Mouse (Mus musculus) MEL-GATA-1-ER (cell line): ENCODE results near the gene Fndc5.

ENCODE experiments used
- DNase-seq: peaks from one replicate; pipeline ENCODE4 v3.0.0-alpha.2; 2012; ENCODE audit warnings: low read depth; ENCODE audit errors: extremely low read depth

Fndc5 gene

GRCm38 (mm10) chr4:129122719-129123118 is 14.1 kb upstream of the Fndc5 start:
- no peak for DNase-seq

GRCm38 (mm10) chr4:129124652-129125146 is 12.1 kb upstream of the Fndc5 start:
- DNase-seq, result no peak

- DNase-seq, result no peak
Observed at GRCm38 (mm10) chr4:129125736-129126451, 10.9 kb upstream of the Fndc5 start.

- no peak for DNase-seq
Observed at GRCm38 (mm10) chr4:129128582-129129338, 8.0 kb upstream of the Fndc5 start.

GRCm38 (mm10) chr4:129129387-129129786 is 7.4 kb upstream of the Fndc5 start:
- DNase-seq, result no peak

- DNase-seq, result no peak
Observed at GRCm38 (mm10) chr4:129130149-129130548, 6.7 kb upstream of the Fndc5 start.

GRCm38 (mm10) chr4:129130755-129131303 is 6.0 kb upstream of the Fndc5 start:
- DNase-seq, result peak; percentile 84

- no peak for DNase-seq
Observed at GRCm38 (mm10) chr4:129134799-129135585, 1.8 kb upstream of the Fndc5 start.

- DNase-seq, result no peak
Observed at GRCm38 (mm10) chr4:129135637-129136036, 1.2 kb upstream of the Fndc5 start.

GRCm38 (mm10) chr4:129136189-129136578 is 615 bp upstream of the Fndc5 start:
- DNase-seq, result no peak

GRCm38 (mm10) chr4:129137392-129138321 is 858 bp downstream of the Fndc5 start:
- DNase-seq, result peak; percentile 63

GRCm38 (mm10) chr4:129139642-129140041 is 2.8 kb downstream of the Fndc5 start:
- peak; percentile 73 for DNase-seq

- no peak for DNase-seq
Observed at GRCm38 (mm10) chr4:129140808-129141207, 4.0 kb downstream of the Fndc5 start.

GRCm38 (mm10) chr4:129141560-129142438 is 5.0 kb downstream of the Fndc5 start:
- DNase-seq, result peak; percentile 60

GRCm38 (mm10) chr4:129142439-129143045 is 5.7 kb downstream of the Fndc5 start:
- DNase-seq, result no peak

GRCm38 (mm10) chr4:129143509-129143908 is 6.7 kb downstream of the Fndc5 start:
- DNase-seq, result no peak

- no peak for DNase-seq
Observed at GRCm38 (mm10) chr4:129144401-129145367, 7.9 kb downstream of the Fndc5 start.

- DNase-seq, result no peak
Observed at GRCm38 (mm10) chr4:129145411-129145810, 8.6 kb downstream of the Fndc5 start.
